Mouse (Mus musculus) forebrain, postnatal 0 days (tissue): Measurements from ENCODE around the gene Clcnkb. TPM values are rescaled to one million over a fixed set of nuclear protein-coding genes. Genes with fewer than 3 reads are reported as not detected.
A peak's percentile ranks its signal among the peaks of the same experiment; 100 is the strongest.

ENCODE experiments used
- ATAC-seq: fragments of 200-750 bp; cut with Nextera tagmentation; 2 replicates; pipeline ENCODE4 v1.8.0; 2017; ENCODE audit warnings: mild to moderate bottlenecking, moderate library complexity
- DNase-seq: peaks from one replicate; pipeline ENCODE4 v3.0.0-alpha.2; 2015
- H3K27ac ChIP-seq: fragments of 300-500 bp; sonication (generic); 2 replicates; pipeline ENCODE4 v1.5.1; 2014; ENCODE audit warnings: low read depth, mild to moderate bottlenecking, antibody characterized with exemption, low read length, moderate library complexity, mixed read lengths
- H3K27me3 ChIP-seq: fragments of 300-500 bp; sonication (generic); 2 replicates; pipeline ENCODE4 v1.6.1; 2014; ENCODE audit warnings: mild to moderate bottlenecking, low read length, mixed read lengths; ENCODE audit not compliant: insufficient read depth
- H3K36me3 ChIP-seq: fragments of 300-500 bp; sonication (generic); 2 replicates; pipeline ENCODE4 v1.6.1; 2014; ENCODE audit warnings: mild to moderate bottlenecking, moderate library complexity; ENCODE audit not compliant: insufficient read depth
- H3K4me1 ChIP-seq: fragments of 300-500 bp; sonication (generic); 2 replicates; pipeline ENCODE4 v1.6.1; 2014; ENCODE audit warnings: antibody characterized with exemption; ENCODE audit not compliant: insufficient read depth
- H3K4me2 ChIP-seq: fragments of 300-500 bp; sonication (generic); 2 replicates; pipeline ENCODE4 v1.6.1; 2014; ENCODE audit warnings: low read depth, mild to moderate bottlenecking, moderate library complexity
- H3K4me3 ChIP-seq: fragments of 300-500 bp; sonication (generic); 2 replicates; pipeline ENCODE4 v1.5.1; 2014; ENCODE audit warnings: low read depth, low read length, mixed read lengths
- H3K9ac ChIP-seq: fragments of 300-500 bp; sonication (generic); 2 replicates; pipeline ENCODE4 v1.6.1; 2014; ENCODE audit warnings: mild to moderate bottlenecking
- H3K9me3 ChIP-seq: fragments of 300-500 bp; sonication (generic); 2 replicates; pipeline ENCODE4 v1.6.1; 2016; ENCODE audit warnings: low read length
- CTCF ChIP-seq: sonication (generic); IDR thresholded peaks from 2 replicates; pipeline ENCODE4 v1.5.1; 2016; ENCODE audit warnings: antibody characterized with exemption, control low read depth, low read depth
- WGBS: fragments of 180-500 bp; shearing (Covaris S2); extraction: QIAGEN DNeasy Blood & Tissue Kit; methylation state at CpG from one replicate; pipeline ENCODE4 v1.1.7; 2014; 5-methylcytosine and 5-hydroxymethylcytosine counted together
- polyA plus RNA-seq: library from polyadenylated mRNA; unstranded; fragments of >200 nt; fragmentation: Nextera tagmentation; extraction: Ambion mirVana; gene quantifications from 2 replicates; pipeline ENCODE4 v1.2.1, GENCODE M21; 2015
- total RNA-seq: library from RNA; depleted of rRNA; stranded (reverse); fragments of >200 nt; gene quantifications from 2 replicates; pipeline ENCODE4 v1.2.3, GENCODE M21; 2014

Gene Clcnkb
- total and polyA plus RNA-seq, 2 experiments from 2014 or later: not detected

- H3K9me3 ChIP-seq: no peaks in the 10 kb centered on the region
- TF ChIP-seq CTCF: no peak
- H3K27me3 ChIP-seq: no peaks in the 10 kb centered on the region
- H3K27ac ChIP-seq: no peak overlapping the region
- peaks cover 28% of the 10 kb centered on the region for H3K36me3 ChIP-seq
- 0 out of 2 replicates have a peak overlapping the region, but pooled peaks have one; percentile 71 for H3K4me2 ChIP-seq
- DNase-seq (no peak), ATAC-seq (no peak)
- no peak overlapping the region for H3K4me3 ChIP-seq
- no peak overlapping the region for H3K9ac ChIP-seq
- WGBS: 78% methylated on average over 7 of the region's 7 CpGs
- peaks cover 12% of the 10 kb centered on the region for H3K4me1 ChIP-seq
These were observed 30.4 kb upstream of the Clcnkb start for GRCm38 (mm10) chr4:141446211-141446610.

GRCm38 (mm10) chr4:141445328-141445720 is 29.5 kb upstream of the Clcnkb start:
- peak; percentile 23; the same call in 1 of the 2 replicates for ATAC-seq
- Histone ChIP-seq H3K36me3 (peaks cover 28% of the 10 kb centered on the region), H3K27me3 (no peaks in the 10 kb centered on the region), H3K4me3 (peak overlapping the region; percentile 97), H3K4me1 (peaks cover 12% of the 10 kb centered on the region), H3K27ac (0 out of 2 replicates have a peak overlapping the region, but pooled peaks have one; percentile 83), H3K9ac (peak overlapping the region; percentile 95), H3K4me2 (peak overlapping the region; percentile 71), H3K9me3 (no peaks in the 10 kb centered on the region)
- no peak for DNase-seq
- WGBS: 14% methylated on average over 14 of the region's 14 CpGs
- TF ChIP-seq CTCF: no peak

GRCm38 (mm10) chr4:141444451-141445327 is 28.9 kb upstream of the Clcnkb start, which contains the start of gene Zbtb17:
TSS of gene Zbtb17 (plus strand) at chr4:141444654.
- 2% methylated on average over 57 of the region's 102 CpGs for WGBS
- H3K4me3 ChIP-seq: peak within 1 kb of the TSS; percentile 97
- 0 out of 2 replicates have a peak, but pooled peaks have one; percentile 9 for TF ChIP-seq CTCF

GRCm38 (mm10) chr4:141443641-141444429 is 28.0 kb upstream of the Clcnkb start:
- no peak for TF ChIP-seq CTCF
- ATAC-seq: no peak
- H3K9ac ChIP-seq: 0 out of 2 replicates have a peak overlapping the region, but pooled peaks have one; percentile 95

More at GRCm38 (mm10) chr4:141444451-141445327, 28.9 kb upstream of the Clcnkb start, which contains the start of gene Zbtb17:
- Histone ChIP-seq H3K4me2 (peak within 1 kb of the TSS; percentile 71), H3K27ac (peak within 1 kb of the TSS; percentile 83), H3K9ac (peak within 1 kb of the TSS; percentile 95), H3K9me3 (no peaks in the 10 kb centered on the region), H3K4me1 (peaks cover 12% of the 10 kb centered on the region), H3K27me3 (no peaks in the 10 kb centered on the region), H3K36me3 (peaks cover 28% of the 10 kb centered on the region)
- peak; percentile 97 for ATAC-seq
- DNase-seq: peak; percentile 95

GRCm38 (mm10) chr4:141440877-141441276 is 25.1 kb upstream of the Clcnkb start:
- Histone ChIP-seq H3K4me2 (no peak overlapping the region), H3K4me1 (peaks cover 10% of the 10 kb centered on the region), H3K27me3 (no peaks in the 10 kb centered on the region), H3K27ac (no peak overlapping the region), H3K9ac (no peak overlapping the region), H3K9me3 (no peaks in the 10 kb centered on the region), H3K36me3 (no peaks in the 10 kb centered on the region), H3K4me3 (no peak overlapping the region)
- DNase-seq (no peak), ATAC-seq (no peak)
- TF ChIP-seq CTCF: no peak

More at GRCm38 (mm10) chr4:141443641-141444429, 28.0 kb upstream of the Clcnkb start:
- Histone ChIP-seq H3K27me3 (no peaks in the 10 kb centered on the region), H3K36me3 (peaks cover 20% of the 10 kb centered on the region), H3K9me3 (no peaks in the 10 kb centered on the region), H3K4me1 (peaks cover 12% of the 10 kb centered on the region), H3K4me3 (peak overlapping the region; percentile 97), H3K27ac (no peak overlapping the region), H3K4me2 (peak overlapping the region; percentile 71)
- DNase-seq: no peak
- 55% methylated on average over 11 of the region's 11 CpGs for WGBS

GRCm38 (mm10) chr4:141439083-141439803 is 23.4 kb upstream of the Clcnkb start:
- no peak for ATAC-seq

More at GRCm38 (mm10) chr4:141439083-141439803, 23.4 kb upstream of the Clcnkb start:
- Histone ChIP-seq H3K27me3 (no peaks in the 10 kb centered on the region), H3K27ac (no peak overlapping the region), H3K4me3 (no peak overlapping the region), H3K9me3 (no peaks in the 10 kb centered on the region), H3K4me1 (0 out of 2 replicates have a peak, but pooled peaks cover 2% of the 10 kb centered on the region), H3K9ac (no peak overlapping the region), H3K36me3 (no peaks in the 10 kb centered on the region), H3K4me2 (no peak overlapping the region)
- WGBS: 85% methylated on average over 12 of the region's 12 CpGs
- TF ChIP-seq CTCF: no peak
- DNase-seq: no peak
